27 mouse cellular contexts compared by ENCODE assay signal in genomic region chr8:86393374-86393773, GRCm38 (mm10).
DNase-seq lines count a peak whose midpoint lies in the region; ATAC-seq lines count a peak whose summit lies in the region.
"Had no signal": no experiment of that assay in that cellular context is flagged by ENCODE, and none has a peak within 500 bp of the region (broad histone marks: within the 10 kb centered on the region; RNA-seq: fewer than 3 reads in every experiment).

No protein-coding gene starts in this region.

- no peak overlapping the region for H3K4me2 ChIP-seq in midbrain, embryonic 11.5 days
- H3K4me2 ChIP-seq in midbrain, embryonic 14.5 days (ENCODE audit: low read length) = no peak overlapping the region
- H3K4me2 ChIP-seq: embryonic facial prominence, embryonic 13.5 days; forebrain, embryonic 12.5 days; forebrain, embryonic 15.5 days; heart, embryonic 13.5 days; hindbrain, embryonic 12.5 days; hindbrain, embryonic 15.5 days had no signal

- 89% methylated on average over 2 of the region's 2 CpGs for WGBS in midbrain, embryonic 11.5 days
- 90% methylated on average over 2 of the region's 2 CpGs for WGBS in midbrain, embryonic 14.5 days

- DNase-seq in adrenal gland, adult (ENCODE audit: inconsistent age in 2 of 2, low spot score in 1 of 2) = peak; percentile 42 to 70
- DNase-seq in adrenal gland, postnatal 14 days = no peak
- DNase-seq in adrenal gland, postnatal 36 days = peak; percentile 31 to 35
- no peak for DNase-seq in adrenal gland, postnatal 4 days (ENCODE audit: low spot score in 2 of 2)
- DNase-seq in midbrain, embryonic 11.5 days (ENCODE audit: low spot score, missing footprints) = peak; percentile 61
- DNase-seq in midbrain, embryonic 14.5 days = no peak
- peak; percentile 72 for DNase-seq in ZHBTc4 (ENCODE audit: low read depth, low spot score)
- DNase-seq in left cerebral cortex, adult 8-10 months (ENCODE audit: low spot score in 2 of 2) = no peak
- DNase-seq: cerebellum, adult 11 months; cerebellum, adult 2 months; cerebellum, adult 9-11 months; cerebellum, postnatal 36 days; embryo, embryonic 11 days; gastrocnemius, postnatal 25 days; heart, adult 2 months; heart, postnatal 14 days; kidney, adult 2 months had no signal

- no peaks in the 10 kb centered on the region; the same call in 1 of the 2 replicates for H3K9me3 ChIP-seq in midbrain, embryonic 11.5 days (ENCODE audit: control insufficient read depth, low read length)
- peaks cover 6% of the 10 kb centered on the region; the same call in 1 of the 2 replicates for H3K9me3 ChIP-seq in midbrain, embryonic 14.5 days (ENCODE audit: control insufficient read depth, low read length)
- H3K9me3 ChIP-seq: embryonic facial prominence, embryonic 10.5 days; forebrain, embryonic 15.5 days; heart, embryonic 10.5 days; heart, embryonic 13.5 days; hindbrain, embryonic 12.5 days had no signal

- peaks cover 14% of the 10 kb centered on the region for H3K4me1 ChIP-seq in midbrain, embryonic 11.5 days (ENCODE audit: control insufficient read depth, insufficient read depth, low read length)
- H3K4me1 ChIP-seq in midbrain, embryonic 14.5 days (ENCODE audit: control insufficient read depth, insufficient read depth, low read length) = peaks cover 29% of the 10 kb centered on the region

- H3K9ac ChIP-seq in midbrain, embryonic 11.5 days (ENCODE audit: low read length) = no peak overlapping the region
- H3K9ac ChIP-seq in midbrain, embryonic 14.5 days (replicated peaks; ENCODE audit: low read length) = no peak overlapping the region
- H3K9ac ChIP-seq: embryonic facial prominence, embryonic 13.5 days; forebrain, embryonic 12.5 days; forebrain, embryonic 15.5 days; heart, embryonic 13.5 days; hindbrain, embryonic 12.5 days; hindbrain, embryonic 15.5 days had no signal

- H3K27ac ChIP-seq in midbrain, embryonic 11.5 days (ENCODE audit: low read depth, low read length) = no peak overlapping the region
- no peak overlapping the region for H3K27ac ChIP-seq in midbrain, embryonic 14.5 days (replicated peaks; ENCODE audit: low read depth, low read length)
- H3K27ac ChIP-seq: embryonic facial prominence, embryonic 10.5 days; embryonic facial prominence, embryonic 13.5 days; forebrain, embryonic 12.5 days; forebrain, embryonic 15.5 days; heart, adult 2 months; heart, embryonic 10.5 days; heart, embryonic 13.5 days; hindbrain, embryonic 12.5 days; hindbrain, embryonic 15.5 days had no signal

- no peak for ATAC-seq in midbrain, embryonic 11.5 days (ENCODE audit: low FRiP score)
- no peak for ATAC-seq in midbrain, embryonic 14.5 days (ENCODE audit: low FRiP score, low TSS enrichment)
- ATAC-seq: forebrain, embryonic 15.5 days; intestine, postnatal 0 days had no signal

- no peaks in the 10 kb centered on the region for H3K36me3 ChIP-seq in midbrain, embryonic 11.5 days (ENCODE audit: control insufficient read depth, insufficient read depth, low read length)
- H3K36me3 ChIP-seq in midbrain, embryonic 14.5 days (ENCODE audit: control insufficient read depth, insufficient read depth, low read length) = no peaks in the 10 kb centered on the region
- H3K36me3 ChIP-seq: embryonic facial prominence, embryonic 10.5 days; embryonic facial prominence, embryonic 13.5 days; forebrain, embryonic 12.5 days; forebrain, embryonic 15.5 days; heart, embryonic 10.5 days; heart, embryonic 13.5 days; hindbrain, embryonic 12.5 days; hindbrain, embryonic 15.5 days had no signal

- H3K27me3 ChIP-seq in midbrain, embryonic 11.5 days (ENCODE audit: control insufficient read depth, insufficient read depth, low read length) = no peaks in the 10 kb centered on the region
- no peaks in the 10 kb centered on the region for H3K27me3 ChIP-seq in midbrain, embryonic 14.5 days (ENCODE audit: control insufficient read depth, insufficient read depth, low read length)
- H3K27me3 ChIP-seq: embryonic facial prominence, embryonic 13.5 days; forebrain, embryonic 15.5 days; heart, embryonic 13.5 days; hindbrain, embryonic 12.5 days; hindbrain, embryonic 15.5 days had no signal

- H3K4me3 ChIP-seq in midbrain, embryonic 11.5 days (ENCODE audit: low read depth, low read length) = no peak overlapping the region
- no peak overlapping the region for H3K4me3 ChIP-seq in midbrain, embryonic 14.5 days (replicated peaks; ENCODE audit: low read depth, low read length)
- H3K4me3 ChIP-seq: embryonic facial prominence, embryonic 10.5 days; embryonic facial prominence, embryonic 13.5 days; erythroblast, embryonic 14.5 days; forebrain, embryonic 12.5 days; forebrain, embryonic 15.5 days; heart, adult 2 months; heart, embryonic 10.5 days; heart, embryonic 13.5 days; hindbrain, embryonic 12.5 days; hindbrain, embryonic 15.5 days had no signal

Comparison
In these comparisons a context has a peak if more than half of its experiments do, and no peak if none do; other contexts are left out.
1. DNase-seq: peak in adrenal gland, adult (2 of 2), adrenal gland, postnatal 36 days (2 of 2), midbrain, embryonic 11.5 days (single experiment) and ZHBTc4 (single experiment); none in adrenal gland, postnatal 14 days (single experiment), adrenal gland, postnatal 4 days (0 of 2), midbrain, embryonic 14.5 days (single experiment) and left cerebral cortex, adult 8-10 months (0 of 2).